Mouse (Mus musculus) cortical plate, adult 2 months (tissue): ENCODE results near the gene Noxa1.

Source experiments
- CTCF ChIP-seq: fragments of 200-500 bp; IDR thresholded peaks from 2 replicates; pipeline ENCODE4 v1.5.1; 2011; ENCODE audit warnings: mild to moderate bottlenecking, control low read depth, low read length; ENCODE audit not compliant: insufficient read depth; ENCODE audit errors: extremely low read depth
- POLR2A ChIP-seq: fragments of 200-500 bp; IDR thresholded peaks from 2 replicates; pipeline ENCODE4 v1.6.1; 2011; ENCODE audit warnings: mild to moderate bottlenecking, low read length, control low read depth; ENCODE audit not compliant: insufficient read depth; ENCODE audit errors: extremely low read depth

GRCm38 (mm10) chr2:25099703-25100102 lies 4.8 kb upstream of the Noxa1 start:
- TF ChIP-seq CTCF (no peak), POLR2A (no peak)
